ENCODE assay signal across 30 mouse cellular contexts in genomic region chr7:100033672-100034071, GRCm38 (mm10). TPM values are rescaled to one million over a fixed set of nuclear protein-coding genes. Genes with fewer than 3 reads are reported as not detected.
DNase-seq lines count a peak whose midpoint lies in the region; ATAC-seq and TF ChIP-seq lines count a peak whose summit lies in the region.
"Had no signal": no experiment of that assay in that cellular context is flagged by ENCODE, and none has a peak within 500 bp of the region (broad histone marks: within the 10 kb centered on the region; RNA-seq: fewer than 3 reads in every experiment).

No protein-coding gene starts in this region.

- H3K4me3 ChIP-seq in gastrocnemius, adult 2 months: no peak overlapping the region
- no peak overlapping the region for H3K4me3 ChIP-seq in lung, postnatal 0 days (ENCODE audit: low read depth, low read length)
- no peak overlapping the region for H3K4me3 ChIP-seq in lung, adult 2 months (replicated peaks; ENCODE audit: extremely low read depth, low read depth, low read length)
- no peak overlapping the region for H3K4me3 ChIP-seq in stomach, postnatal 0 days (ENCODE audit: low read depth, low read length)
- H3K4me3 ChIP-seq: embryonic facial prominence, embryonic 12.5 days; embryonic facial prominence, embryonic 15.5 days; erythroblast, embryonic 14.5 days; forebrain, embryonic 12.5 days; forebrain, embryonic 15.5 days; heart, embryonic 13.5 days; hindbrain, embryonic 15.5 days had no signal

- 0 out of 2 replicates have a peak, but pooled peaks have one; percentile 15 for TF ChIP-seq EP300 in lung, postnatal 0 days (IDR thresholded peaks at IDR 0.05)
- TF ChIP-seq EP300 in stomach, postnatal 0 days (optimal IDR thresholded peaks at IDR 0.05): no peak

- H3K4me2 ChIP-seq in lung, postnatal 0 days (replicated peaks; ENCODE audit: low read depth, low read length): no peak overlapping the region
- H3K4me2 ChIP-seq in stomach, postnatal 0 days (replicated peaks; ENCODE audit: low read depth): no peak overlapping the region
- H3K4me2 ChIP-seq: embryonic facial prominence, embryonic 12.5 days; embryonic facial prominence, embryonic 15.5 days; forebrain, embryonic 12.5 days; forebrain, embryonic 15.5 days; heart, embryonic 13.5 days; hindbrain, embryonic 15.5 days had no signal

- no peak overlapping the region for H3K27ac ChIP-seq in gastrocnemius, adult 2 months
- H3K27ac ChIP-seq in lung, postnatal 0 days (ENCODE audit: low read length): no peak overlapping the region
- no peak overlapping the region for H3K27ac ChIP-seq in stomach, postnatal 0 days (replicated peaks)
- H3K27ac ChIP-seq: embryonic facial prominence, embryonic 12.5 days; embryonic facial prominence, embryonic 15.5 days; forebrain, embryonic 12.5 days; forebrain, embryonic 15.5 days; heart, embryonic 13.5 days; hindbrain, embryonic 15.5 days had no signal

- intact Hi-C loops in gastrocnemius, adult 2 months (cut with DNase I): no loop called here

- ATAC-seq in lung, postnatal 0 days: peak; percentile 57
- ATAC-seq in stomach, postnatal 0 days (ENCODE audit: low FRiP score, low TSS enrichment): peak; percentile 27; the same call in 1 of the 2 replicates
- no peak for ATAC-seq in inflammation-experienced regulatory T-cells, adult 6 months
- ATAC-seq: forebrain, embryonic 15.5 days; Patski had no signal

- no peak overlapping the region for H3K9ac ChIP-seq in lung, postnatal 0 days (replicated peaks; ENCODE audit: low read depth)
- no peak overlapping the region for H3K9ac ChIP-seq in stomach, postnatal 0 days (ENCODE audit: low read length)
- H3K9ac ChIP-seq: embryonic facial prominence, embryonic 12.5 days; embryonic facial prominence, embryonic 15.5 days; forebrain, embryonic 12.5 days; forebrain, embryonic 15.5 days; heart, embryonic 13.5 days; hindbrain, embryonic 15.5 days had no signal

- peak; percentile 35 for DNase-seq in gastrocnemius, adult 2 months
- no peak for DNase-seq in gastrocnemius, adult 18-20 months (ENCODE audit: low spot score)
- DNase-seq in lung, postnatal 0 days (ENCODE audit: low spot score): peak; percentile 57
- DNase-seq in lung, adult 2 months: no peak
- peak; percentile 39 for DNase-seq in lung, postnatal 14 days
- no peak for DNase-seq in stomach, postnatal 0 days (ENCODE audit: low spot score)
- DNase-seq in cerebellum, adult 9-10 months: no peak
- DNase-seq: adrenal gland, postnatal 10 days; adrenal gland, postnatal 36 days; cerebellum, adult 18-20 months; cerebellum, adult 9-11 months; cerebellum, postnatal 25 days; gastrocnemius, postnatal 14 days; heart, adult 11 months; heart, postnatal 14 days; heart, postnatal 4 days had no signal

- TF ChIP-seq CTCF in gastrocnemius, adult 2 months (IDR thresholded peaks at IDR 0.05): no peak
- TF ChIP-seq CTCF in lung, postnatal 0 days (IDR thresholded peaks at IDR 0.05): no peak
- no peak for TF ChIP-seq CTCF in lung, adult 2 months (IDR thresholded peaks at IDR 0.05; ENCODE audit: insufficient read depth, low read length)
- no peak for TF ChIP-seq CTCF in stomach, postnatal 0 days (IDR thresholded peaks at IDR 0.05; ENCODE audit: low read depth)

- H3K27me3 ChIP-seq in lung, postnatal 0 days (replicated peaks; ENCODE audit: insufficient read depth, low read length): no peaks in the 10 kb centered on the region
- H3K27me3 ChIP-seq in stomach, postnatal 0 days (ENCODE audit: control insufficient read depth, insufficient read depth, low read length): no peaks in the 10 kb centered on the region
- H3K27me3 ChIP-seq: embryonic facial prominence, embryonic 12.5 days; embryonic facial prominence, embryonic 15.5 days; forebrain, embryonic 12.5 days; forebrain, embryonic 15.5 days; heart, embryonic 13.5 days; hindbrain, embryonic 15.5 days; Patski had no signal

- H3K9me3 ChIP-seq in lung, postnatal 0 days (ENCODE audit: low read length): no peaks in the 10 kb centered on the region
- no peaks in the 10 kb centered on the region for H3K9me3 ChIP-seq in stomach, postnatal 0 days (ENCODE audit: control insufficient read depth, low read length)
- H3K9me3 ChIP-seq: embryonic facial prominence, embryonic 12.5 days; embryonic facial prominence, embryonic 15.5 days; forebrain, embryonic 12.5 days; forebrain, embryonic 15.5 days; hindbrain, embryonic 15.5 days had no signal

- H3K4me1 ChIP-seq in lung, postnatal 0 days (ENCODE audit: insufficient read depth, low read depth, low read length): no peaks in the 10 kb centered on the region
- no peaks in the 10 kb centered on the region for H3K4me1 ChIP-seq in lung, adult 2 months (ENCODE audit: control insufficient read depth, insufficient read depth, low read length)
- no peaks in the 10 kb centered on the region for H3K4me1 ChIP-seq in stomach, postnatal 0 days (replicated peaks; ENCODE audit: control insufficient read depth, insufficient read depth)
- H3K4me1 ChIP-seq: embryonic facial prominence, embryonic 12.5 days; forebrain, embryonic 12.5 days had no signal

- WGBS in lung, postnatal 0 days: 48% methylated on average over 5 of the region's 5 CpGs
- whole genome bisulfite sequencing in lung, adult 2 months: 39% methylated on average over 5 of the region's 5 CpGs
- WGBS in stomach, postnatal 0 days: 39% methylated on average over 5 of the region's 5 CpGs

- TF ChIP-seq POLR2A in lung, adult 2 months (IDR thresholded peaks at IDR 0.05; ENCODE audit: borderline replicate concordance, extremely low read depth, low read depth, low read length): no peak

- no peaks in the 10 kb centered on the region for H3K36me3 ChIP-seq in lung, postnatal 0 days (ENCODE audit: insufficient read depth, low read length)
- H3K36me3 ChIP-seq in stomach, postnatal 0 days (ENCODE audit: control insufficient read depth, insufficient read depth, low read length): no peaks in the 10 kb centered on the region
- H3K36me3 ChIP-seq: embryonic facial prominence, embryonic 12.5 days; embryonic facial prominence, embryonic 15.5 days; forebrain, embryonic 12.5 days; forebrain, embryonic 15.5 days; heart, embryonic 13.5 days; hindbrain, embryonic 15.5 days had no signal

RNA-seq across cellular contexts. Expression of gene Chrdl2, which starts 27.7 kb away (rescaled TPM):
- total RNA-seq in gastrocnemius, adult 2 months (2021): 1 to 10 TPM; 2.0 to 3.2 TPM
- 1 to 10 TPM; 1.4 to 1.7 TPM for total RNA-seq in gastrocnemius, adult 18-20 months (2021)
- 0.11 TPM in 1 of 2 replicates, not detected in the other for polyA plus RNA-seq in lung, postnatal 0 days (2015; fragmentation: Nextera tagmentation; extraction: Ambion mirVana)
- polyA plus RNA-seq in lung, adult 2 months (2012; rRNA removed): 0.28 and 0.29 TPM in 2 replicates
- polyA plus RNA-seq in stomach, postnatal 0 days (2015; fragmentation: Nextera tagmentation; extraction: Ambion mirVana): 0.44 and 2.0 TPM in 2 replicates
- not detected for polyA plus RNA-seq in inflammation-experienced regulatory T-cells, adult 6 months (2017; shearing (Covaris generic))
- total RNA-seq: adrenal gland, adult 18-20 months; adrenal gland, postnatal 10 days; adrenal gland, postnatal 36 days; common myeloid progenitor, adult 5-6 weeks; heart, adult 8-10 months; heart, postnatal 14 days; heart, postnatal 4 days had no signal
- polyA plus RNA-seq: erythroblast, embryonic 14.5 days; forebrain, embryonic 15.5 days; heart, embryonic 16.5 days; hindbrain, embryonic 11.5 days had no signal

RNA-seq across cellular contexts. Expression of gene Rnf169, which starts 53.4 kb away (rescaled TPM):
- 1 to 10 TPM; 8.1 to 10.0 TPM for total RNA-seq in gastrocnemius, adult 2 months (2021)
- total RNA-seq in gastrocnemius, adult 18-20 months (2021): 1 to 10 TPM; 4.6 to 7.1 TPM
- polyA plus RNA-seq in lung, postnatal 0 days (2015; fragmentation: Nextera tagmentation; extraction: Ambion mirVana): 3.8 and 4.2 TPM in 2 replicates
- polyA plus RNA-seq in lung, adult 2 months (2012; rRNA removed): 5.2 and 6.0 TPM in 2 replicates
- 1.8 and 2.0 TPM in 2 replicates for polyA plus RNA-seq in stomach, postnatal 0 days (2015; fragmentation: Nextera tagmentation; extraction: Ambion mirVana)
- polyA plus RNA-seq in inflammation-experienced regulatory T-cells, adult 6 months (2017; shearing (Covaris generic)): 10 to 100 TPM in 1 of 3 experiments, 1 to 10 TPM in 2; 5.3 to 10.6 (median 8.4) TPM

Comparison
In these comparisons a context has a peak if more than half of its experiments do, and no peak if none do; other contexts are left out.
1. DNase-seq: peak in gastrocnemius, adult 2 months (single experiment), lung, postnatal 0 days (single experiment) and lung, postnatal 14 days (single experiment); none in gastrocnemius, adult 18-20 months (single experiment), lung, adult 2 months (single experiment), stomach, postnatal 0 days (single experiment) and cerebellum, adult 9-10 months (single experiment).